Mouse (Mus musculus): Measurements from ENCODE around the gene Tbc1d7. TPM values are rescaled to one million over a fixed set of nuclear protein-coding genes. Genes with fewer than 3 reads are reported as not detected.

The Tbc1d7 gene
- 10 to 100 TPM in 1 of 2 experiments, 1 to 10 TPM in 1; 9.8 to 16.0 TPM for polyA plus RNA-seq (2017; shearing (Covaris generic))

GRCm38 (mm10) chr13:43171020-43171710, at the start of gene Tbc1d7:
TSS of gene Tbc1d7 (minus strand) at chr13:43171501.
- peak; percentile 83 for ATAC-seq

- no peak for ATAC-seq
Measured at GRCm38 (mm10) chr13:43220635-43221034, 49.3 kb upstream of the Tbc1d7 start.

- ATAC-seq: no peak
Measured at GRCm38 (mm10) chr13:43218764-43219163, 47.5 kb upstream of the Tbc1d7 start.

- no peak for ATAC-seq
Measured at GRCm38 (mm10) chr13:43218284-43218683, 47.0 kb upstream of the Tbc1d7 start.

GRCm38 (mm10) chr13:43217686-43218085, 46.4 kb upstream of the Tbc1d7 start:
- ATAC-seq: no peak

GRCm38 (mm10) chr13:43217059-43217458, 45.8 kb upstream of the Tbc1d7 start:
- peak; percentile 23 for ATAC-seq

GRCm38 (mm10) chr13:43215994-43216706, 44.8 kb upstream of the Tbc1d7 start:
- ATAC-seq: peak; percentile 76

GRCm38 (mm10) chr13:43215144-43215993, 44.1 kb upstream of the Tbc1d7 start:
- peak; percentile 62 for ATAC-seq

- no peak for ATAC-seq
Measured at GRCm38 (mm10) chr13:43212338-43212737, 41.0 kb upstream of the Tbc1d7 start.

- ATAC-seq: no peak
Measured at GRCm38 (mm10) chr13:43210956-43211355, 39.7 kb upstream of the Tbc1d7 start.

GRCm38 (mm10) chr13:43209560-43209959, 38.3 kb upstream of the Tbc1d7 start:
- no peak for ATAC-seq

GRCm38 (mm10) chr13:43208914-43209439, 37.7 kb upstream of the Tbc1d7 start:
- ATAC-seq: peak; percentile 51

- no peak for ATAC-seq
Measured at GRCm38 (mm10) chr13:43206118-43206683, 34.9 kb upstream of the Tbc1d7 start.

GRCm38 (mm10) chr13:43203641-43204040, 32.3 kb upstream of the Tbc1d7 start:
- ATAC-seq: no peak

- ATAC-seq: no peak
Measured at GRCm38 (mm10) chr13:43203234-43203633, 31.9 kb upstream of the Tbc1d7 start.

- ATAC-seq: peak; percentile 44
Measured at GRCm38 (mm10) chr13:43202351-43202750, 31.1 kb upstream of the Tbc1d7 start.

- ATAC-seq: peak; percentile 40
Measured at GRCm38 (mm10) chr13:43201033-43201432, 29.7 kb upstream of the Tbc1d7 start.

- ATAC-seq: no peak
Measured at GRCm38 (mm10) chr13:43200473-43200872, 29.2 kb upstream of the Tbc1d7 start.

- peak; percentile 70 for ATAC-seq
Measured at GRCm38 (mm10) chr13:43199749-43200148, 28.4 kb upstream of the Tbc1d7 start.

- no peak for ATAC-seq
Measured at GRCm38 (mm10) chr13:43199282-43199681, 28.0 kb upstream of the Tbc1d7 start.

- ATAC-seq: no peak
Measured at GRCm38 (mm10) chr13:43197187-43197586, 25.9 kb upstream of the Tbc1d7 start.

GRCm38 (mm10) chr13:43196000-43196399, 24.7 kb upstream of the Tbc1d7 start:
- no peak for ATAC-seq

All from CD4-positive, CD25-positive, alpha-beta regulatory T cell, adult 4 months (primary cell).